Mouse (Mus musculus) urinary bladder, postnatal 4 days (tissue): Measurements from ENCODE around the gene Mymx.

Source experiments
- DNase-seq, 2 experiments: peaks; one replicate each; pipeline ENCODE4 v3.0.0; 2021 to 2022; ENCODE audit warnings: low spot score in 2 of 2

Gene Mymx

GRCm38 (mm10) chr17:45589844-45590243 is 12.1 kb downstream of the Mymx start:
- no peak for DNase-seq

- no peak for DNase-seq
These were observed 12.7 kb downstream of the Mymx start for GRCm38 (mm10) chr17:45589236-45589635.

- DNase-seq, result no peak
These were observed 13.5 kb downstream of the Mymx start for GRCm38 (mm10) chr17:45588370-45588769.

GRCm38 (mm10) chr17:45586449-45586837 is 15.5 kb downstream of the Mymx start:
- DNase-seq, result no peak

- no peak for DNase-seq
These were observed 16.0 kb downstream of the Mymx start for GRCm38 (mm10) chr17:45585725-45586448.

- DNase-seq, result peak; percentile 74 to 84
These were observed 16.8 kb downstream of the Mymx start for GRCm38 (mm10) chr17:45584939-45585678.

- DNase-seq, result peak; percentile 83
These were observed 17.6 kb downstream of the Mymx start for GRCm38 (mm10) chr17:45584096-45584896.

GRCm38 (mm10) chr17:45582715-45583355 is 19.1 kb downstream of the Mymx start:
- DNase-seq, result no peak

GRCm38 (mm10) chr17:45582188-45582587 is 19.7 kb downstream of the Mymx start:
- no peak for DNase-seq

GRCm38 (mm10) chr17:45581567-45581983 is 20.3 kb downstream of the Mymx start:
- DNase-seq, result peak in 1 of 2 experiments; percentile 61

GRCm38 (mm10) chr17:45580958-45581477 is 20.9 kb downstream of the Mymx start:
- DNase-seq, result no peak

GRCm38 (mm10) chr17:45579554-45579953 is 22.3 kb downstream of the Mymx start:
- no peak for DNase-seq

GRCm38 (mm10) chr17:45578843-45579242 is 23.1 kb downstream of the Mymx start:
- DNase-seq, result no peak

- DNase-seq, result no peak
These were observed 23.7 kb downstream of the Mymx start for GRCm38 (mm10) chr17:45578242-45578641.

- no peak for DNase-seq
These were observed 26.6 kb downstream of the Mymx start for GRCm38 (mm10) chr17:45575123-45575897.

- DNase-seq, result peak in 1 of 2 experiments; percentile 60
These were observed 27.7 kb downstream of the Mymx start for GRCm38 (mm10) chr17:45574129-45574761.

- DNase-seq, result peak; percentile 94 to 96
These were observed 28.1 kb downstream of the Mymx start for GRCm38 (mm10) chr17:45573780-45574123.

GRCm38 (mm10) chr17:45573087-45573779 is 28.7 kb downstream of the Mymx start, which contains the start of gene Hsp90ab1:
Hsp90ab1 (minus strand) TSS chr17:45573271.
- peak; percentile 98 to 99 for DNase-seq
